Mouse (Mus musculus): ENCODE results near the gene Msantd2. TPM values are rescaled to one million over a fixed set of nuclear protein-coding genes. Genes with fewer than 3 reads are reported as not detected.

Gene Msantd2
- polyA plus RNA-seq, 1 experiment from 2014 or later, result 30.7 TPM

DNA sequence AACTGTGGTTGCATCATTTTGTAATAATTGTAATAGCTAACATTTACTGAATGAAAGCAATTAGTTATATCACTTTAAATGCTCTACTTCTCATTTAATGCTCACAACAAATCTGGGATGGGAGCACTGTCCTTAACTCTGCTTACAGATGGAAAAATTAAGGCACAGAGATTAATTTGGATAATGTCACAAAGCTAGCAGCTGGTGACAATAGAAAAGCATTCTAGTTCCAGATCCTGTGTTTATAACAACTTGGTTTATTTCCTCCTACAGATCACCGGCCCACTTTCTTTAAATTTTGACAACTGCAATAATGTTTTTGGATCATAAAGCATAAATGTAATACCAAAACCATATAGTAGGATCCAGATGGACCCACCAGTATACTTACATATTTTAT, 16.9 kb downstream of the Msantd2 start:
- Histone ChIP-seq H3K4me3 (replicated peaks) (no peak overlapping the region), H3K9me3 (replicated peaks) (no peaks in the 10 kb centered on the region), H3K9ac (replicated peaks) (no peak overlapping the region), H3K27me3 (replicated peaks) (no peaks in the 10 kb centered on the region), H3K27ac (replicated peaks) (no peak overlapping the region), H3K4me2 (no peak overlapping the region), H3K4me1 (no peaks in the 10 kb centered on the region), H3K36me3 (no peaks in the 10 kb centered on the region)
- no peak for ATAC-seq (ENCODE audit: low FRiP score)
- WGBS, result 85% methylated on average over 1 of the region's 1 CpGs

GRCm38 (mm10) chr9:37512097-37512496, 23.0 kb downstream of the Msantd2 start:
- H3K4me3 ChIP-seq (replicated peaks), result no peak overlapping the region
- ATAC-seq (ENCODE audit: low FRiP score), result no peak
- 0 out of 2 replicates have a peak, but pooled peaks cover under 1% of the 10 kb centered on the region for H3K4me1 ChIP-seq
- WGBS, result 95% methylated on average over 2 of the region's 2 CpGs
- H3K9me3 ChIP-seq (replicated peaks), result no peaks in the 10 kb centered on the region
- H3K27ac ChIP-seq (replicated peaks), result no peak overlapping the region
- no peaks in the 10 kb centered on the region for H3K36me3 ChIP-seq
- H3K27me3 ChIP-seq (replicated peaks), result no peaks in the 10 kb centered on the region
- H3K4me2 ChIP-seq, result no peak overlapping the region
- H3K9ac ChIP-seq (replicated peaks), result no peak overlapping the region

DNA sequence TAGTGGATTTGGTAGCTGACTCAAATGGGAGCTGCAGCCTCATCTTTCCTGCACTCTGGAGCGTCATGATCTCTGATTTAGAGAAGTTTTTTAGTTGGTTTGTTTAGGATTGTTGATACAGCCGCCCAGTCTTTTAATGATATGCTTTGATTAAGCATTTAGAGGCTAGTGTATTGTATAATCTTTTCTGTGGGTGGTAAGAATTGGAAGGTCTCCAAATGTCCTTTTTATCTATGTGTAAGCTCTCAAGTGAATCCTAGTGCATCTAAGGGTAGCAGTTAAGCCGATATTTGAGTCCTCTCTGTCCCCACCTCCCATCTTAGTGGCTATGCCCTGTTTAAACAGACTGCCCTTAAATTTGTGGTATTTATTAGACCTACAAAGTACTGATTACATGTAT, 25.3 kb downstream of the Msantd2 start:
- Histone ChIP-seq H3K27ac (replicated peaks) (no peak overlapping the region), H3K27me3 (replicated peaks) (no peaks in the 10 kb centered on the region), H3K9ac (replicated peaks) (no peak overlapping the region), H3K36me3 (peaks cover 5% of the 10 kb centered on the region; the same call in 1 of the 2 replicates), H3K4me1 (0 out of 2 replicates have a peak, but pooled peaks cover 5% of the 10 kb centered on the region), H3K4me2 (no peak overlapping the region), H3K4me3 (replicated peaks) (no peak overlapping the region), H3K9me3 (replicated peaks) (no peaks in the 10 kb centered on the region)
- 74% methylated on average over 3 of the region's 3 CpGs for WGBS
- ATAC-seq (ENCODE audit: low FRiP score), result no peak

GRCm38 (mm10) chr9:37517467-37517866, 28.3 kb downstream of the Msantd2 start:
- Histone ChIP-seq H3K4me3 (replicated peaks) (no peak overlapping the region), H3K36me3 (peaks cover 18% of the 10 kb centered on the region; the same call in 1 of the 2 replicates), H3K4me2 (no peak overlapping the region), H3K27ac (replicated peaks) (no peak overlapping the region), H3K4me1 (0 out of 2 replicates have a peak, but pooled peaks cover 5% of the 10 kb centered on the region), H3K9me3 (replicated peaks) (no peaks in the 10 kb centered on the region), H3K9ac (replicated peaks) (no peak overlapping the region), H3K27me3 (replicated peaks) (no peaks in the 10 kb centered on the region)
- no peak for ATAC-seq (ENCODE audit: low FRiP score)
- WGBS, result 80% methylated on average over 1 of the region's 1 CpGs

GRCm38 (mm10) chr9:37518991-37519390, 29.9 kb downstream of the Msantd2 start:
- Histone ChIP-seq H3K36me3 (peaks cover 30% of the 10 kb centered on the region), H3K4me2 (no peak overlapping the region), H3K4me3 (replicated peaks) (no peak overlapping the region), H3K27ac (replicated peaks) (no peak overlapping the region), H3K9ac (replicated peaks) (no peak overlapping the region), H3K27me3 (replicated peaks) (no peaks in the 10 kb centered on the region), H3K9me3 (replicated peaks) (no peaks in the 10 kb centered on the region), H3K4me1 (0 out of 2 replicates have a peak, but pooled peaks cover 5% of the 10 kb centered on the region)
- WGBS, result 86% methylated on average over 8 of the region's 8 CpGs
- ATAC-seq (ENCODE audit: low FRiP score), result no peak

DNA sequence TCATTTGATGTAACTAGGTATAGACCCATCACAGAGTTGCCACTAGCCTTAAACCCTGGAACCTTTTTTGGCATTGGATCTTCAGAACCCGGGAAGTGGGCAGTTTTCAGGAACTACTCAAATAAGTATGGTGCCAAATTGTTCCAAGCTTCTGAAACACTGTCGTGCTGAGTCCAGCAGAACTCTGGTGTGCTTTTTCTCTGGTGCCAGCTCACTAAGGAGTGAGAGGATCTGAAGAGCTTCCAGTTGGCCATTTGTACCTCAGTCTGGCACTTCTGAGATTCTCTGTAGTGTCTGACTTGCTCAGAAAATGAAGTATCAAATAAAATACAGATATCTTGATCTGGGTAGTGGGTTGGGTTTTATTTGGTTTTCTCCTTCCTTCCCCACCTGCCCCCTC, 30.9 kb downstream of the Msantd2 start:
- no peaks in the 10 kb centered on the region for H3K9me3 ChIP-seq (replicated peaks)
- no peak for ATAC-seq (ENCODE audit: low FRiP score)
- no peak overlapping the region for H3K4me2 ChIP-seq
- H3K36me3 ChIP-seq, result peaks cover 33% of the 10 kb centered on the region
- no peak overlapping the region for H3K4me3 ChIP-seq (replicated peaks)
- WGBS, result 97% methylated on average over 2 of the region's 2 CpGs
- H3K27ac ChIP-seq (replicated peaks), result no peak overlapping the region
- 0 out of 2 replicates have a peak, but pooled peaks cover 5% of the 10 kb centered on the region for H3K4me1 ChIP-seq
- H3K27me3 ChIP-seq (replicated peaks), result no peaks in the 10 kb centered on the region
- no peak overlapping the region for H3K9ac ChIP-seq (replicated peaks)

- Histone ChIP-seq H3K4me2 (no peak overlapping the region), H3K27ac (replicated peaks) (no peak overlapping the region), H3K4me1 (peaks cover 28% of the 10 kb centered on the region), H3K4me3 (replicated peaks) (no peak overlapping the region), H3K9me3 (replicated peaks) (no peaks in the 10 kb centered on the region), H3K27me3 (replicated peaks) (peaks cover 46% of the 10 kb centered on the region), H3K9ac (replicated peaks) (no peak overlapping the region), H3K36me3 (peaks cover 28% of the 10 kb centered on the region)
- no peak for ATAC-seq (ENCODE audit: low FRiP score)
- WGBS, result 94% methylated on average over 2 of the region's 2 CpGs
These were observed 36.3 kb downstream of the Msantd2 start for GRCm38 (mm10) chr9:37525461-37525860.

GRCm38 (mm10) chr9:37526443-37527395, 37.6 kb downstream of the Msantd2 start:
- no peak overlapping the region for H3K9ac ChIP-seq (replicated peaks)
- H3K9me3 ChIP-seq (replicated peaks), result no peaks in the 10 kb centered on the region
- peak overlapping the region; percentile 33 for H3K4me2 ChIP-seq
- H3K36me3 ChIP-seq, result peaks cover 19% of the 10 kb centered on the region
- H3K4me3 ChIP-seq (replicated peaks), result peak overlapping the region; percentile 20; the same call in 1 of the 2 replicates
- peaks cover 39% of the 10 kb centered on the region for H3K4me1 ChIP-seq
- no peak for ATAC-seq (ENCODE audit: low FRiP score)
- peaks cover 56% of the 10 kb centered on the region for H3K27me3 ChIP-seq (replicated peaks)
- H3K27ac ChIP-seq (replicated peaks), result no peak overlapping the region
- 23% methylated on average over 21 of the region's 21 CpGs for WGBS

DNA sequence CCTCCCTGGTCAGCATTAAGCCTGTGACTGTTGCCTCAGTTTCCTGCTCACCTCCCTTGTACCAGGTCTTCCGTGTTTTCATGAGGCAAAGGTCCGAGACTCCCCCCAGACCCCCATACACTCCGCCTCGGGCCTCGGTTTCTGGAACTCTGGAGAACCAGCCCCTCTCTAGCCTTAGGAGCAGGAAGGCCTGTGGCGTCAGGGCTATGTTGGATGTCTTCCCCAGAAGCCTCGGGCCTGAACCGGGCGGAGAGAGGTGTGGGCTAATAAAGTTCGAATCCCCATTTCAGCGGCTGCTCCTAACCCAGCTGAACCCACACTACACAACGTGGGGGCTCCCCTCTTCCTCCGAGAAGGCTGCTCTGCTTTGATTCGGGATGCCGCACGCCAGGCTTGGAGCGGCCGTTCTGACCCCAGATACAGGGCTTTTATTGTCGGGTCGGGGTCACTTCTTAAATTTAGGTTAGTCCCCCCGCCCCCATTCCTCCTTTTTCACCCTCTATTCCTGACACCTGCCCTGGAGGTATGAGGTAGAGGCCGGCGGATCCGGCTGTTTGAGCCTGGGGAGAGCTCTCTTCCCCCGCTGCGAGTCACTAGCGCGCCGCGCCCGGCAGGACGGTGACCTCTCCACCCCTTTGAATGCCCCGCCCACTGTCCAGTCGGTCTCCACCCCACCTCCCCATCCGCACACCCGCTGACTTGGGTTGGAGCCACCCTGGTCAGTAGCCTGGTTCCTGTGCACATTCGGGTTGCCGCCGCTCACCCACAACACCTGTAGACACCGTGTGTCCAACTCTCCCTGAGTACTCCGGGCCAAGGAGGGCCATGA, 38.5 kb downstream of the Msantd2 start, which contains the start of gene Esam:
Esam (plus strand) TSS at position 683 of the 829 bp plus-strand sequence.
- H3K9me3 ChIP-seq (replicated peaks), result no peaks in the 10 kb centered on the region
- H3K4me3 ChIP-seq (replicated peaks), result peak within 1 kb of the TSS; percentile 20
- H3K36me3 ChIP-seq, result peaks cover 17% of the 10 kb centered on the region
- no peak within 1 kb of the TSS; the same call in 1 of the 2 replicates for H3K27ac ChIP-seq (replicated peaks)
- peak within 1 kb of the TSS; percentile 72 for H3K4me2 ChIP-seq
- H3K27me3 ChIP-seq (replicated peaks), result peaks cover 61% of the 10 kb centered on the region
- H3K4me1 ChIP-seq, result peaks cover 39% of the 10 kb centered on the region
- no peak within 1 kb of the TSS for H3K9ac ChIP-seq (replicated peaks)
- WGBS, result 6% methylated on average over 41 of the region's 41 CpGs
- no peak for ATAC-seq (ENCODE audit: low FRiP score)

DNA sequence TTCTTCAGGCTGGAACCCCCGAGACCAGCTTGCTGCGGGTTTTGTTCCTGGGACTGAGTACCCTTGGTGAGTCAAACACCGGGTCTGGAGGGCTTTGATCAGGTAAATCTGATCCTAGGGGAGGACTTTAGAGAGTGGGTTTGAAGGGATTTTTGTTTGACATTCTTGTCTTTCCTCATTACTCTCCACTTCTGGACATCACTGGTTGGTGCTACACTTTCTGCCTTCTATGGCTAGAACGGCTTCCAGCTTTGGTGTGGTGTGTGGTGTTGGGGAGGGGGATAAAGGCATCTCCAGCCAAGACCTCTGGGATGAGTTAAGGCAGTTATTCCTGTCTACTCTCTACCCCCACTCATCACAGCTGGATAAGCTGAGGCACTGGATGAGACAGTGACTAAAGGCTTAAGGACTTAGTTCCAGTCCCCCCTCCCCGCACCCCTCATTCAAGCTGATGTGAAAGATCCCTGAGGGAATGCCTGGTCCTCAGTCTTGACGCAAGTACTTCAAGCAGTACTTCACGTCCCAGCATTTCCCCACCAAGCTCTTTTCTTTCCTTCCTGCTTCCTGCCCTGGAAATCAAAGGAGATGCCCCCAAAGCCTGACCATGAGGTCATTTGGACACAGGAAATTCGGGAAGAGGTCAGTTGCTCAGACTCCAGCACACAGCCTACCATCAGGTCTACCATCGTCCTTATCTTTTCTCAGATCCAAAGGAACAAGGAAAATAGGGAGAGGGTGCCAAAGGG, 39.3 kb downstream of the Msantd2 start:
- WGBS, result 27% methylated on average over 9 of the region's 9 CpGs
- Histone ChIP-seq H3K36me3 (peaks cover 9% of the 10 kb centered on the region), H3K9ac (replicated peaks) (no peak overlapping the region), H3K9me3 (replicated peaks) (no peaks in the 10 kb centered on the region), H3K27ac (replicated peaks) (no peak overlapping the region), H3K4me1 (peaks cover 39% of the 10 kb centered on the region), H3K4me3 (replicated peaks) (peak overlapping the region; percentile 20), H3K27me3 (replicated peaks) (peaks cover 61% of the 10 kb centered on the region), H3K4me2 (peak overlapping the region; percentile 72; the same call in 1 of the 2 replicates)
- ATAC-seq (ENCODE audit: low FRiP score), result no peak

Measured in neural tube, embryonic 15.5 days (tissue).